Mouse (Mus musculus) myocyte (in vitro differentiated cells): ENCODE measurements around the gene Col2a1.

Source experiments
- E2F4 ChIP-seq: IDR thresholded peaks from one replicate; pipeline ENCODE4 v1.6.1; 2011; ENCODE audit warnings: mild to moderate bottlenecking, control low read depth, moderate library complexity; ENCODE audit not compliant: insufficient read depth
- MAX ChIP-seq: IDR thresholded peaks from one replicate; pipeline ENCODE4 v1.6.1; 2011; ENCODE audit warnings: low read depth, mild to moderate bottlenecking, control low read depth
- MYOD1 ChIP-seq, 3 experiments: IDR thresholded peaks; one replicate each; pipeline ENCODE4 v1.6.1; 2011; ENCODE audit warnings: control low read depth in 2 of 3, low read depth in 2 of 3, mild to moderate bottlenecking in 2 of 3, moderate library complexity in 1 of 3; ENCODE audit not compliant: insufficient read length in 2 of 3, control insufficient read depth in 1 of 3
- MYOG ChIP-seq, 3 experiments: IDR thresholded peaks; one replicate each; pipeline ENCODE4 v1.6.1; 2011; ENCODE audit warnings: control low read depth in 2 of 3, low read depth in 2 of 3, mild to moderate bottlenecking in 2 of 3; ENCODE audit not compliant: insufficient read length in 2 of 3, control insufficient read depth in 1 of 3, insufficient read depth in 1 of 3
- POLR2A ChIP-seq: IDR thresholded peaks from one replicate; pipeline ENCODE4 v1.6.1; 2011; ENCODE audit warnings: low read depth, mild to moderate bottlenecking, control low read depth, moderate library complexity; ENCODE audit not compliant: insufficient read length
- POLR2AphosphoS2 ChIP-seq: IDR thresholded peaks from one replicate; pipeline ENCODE4 v1.6.1; 2011; ENCODE audit warnings: low read depth, control low read depth; ENCODE audit not compliant: insufficient read length
- TCF12 ChIP-seq: IDR thresholded peaks from one replicate; pipeline ENCODE4 v1.6.1; 2011; ENCODE audit warnings: mild to moderate bottlenecking, control low read depth; ENCODE audit not compliant: poor library complexity, insufficient read depth, severe bottlenecking
- TCF3 ChIP-seq: IDR thresholded peaks from one replicate; pipeline ENCODE4 v1.6.1; 2011; ENCODE audit warnings: low read depth, control low read depth; ENCODE audit not compliant: insufficient read length
- USF1 ChIP-seq: IDR thresholded peaks from one replicate; pipeline ENCODE4 v1.6.1; 2011; ENCODE audit warnings: low read depth, mild to moderate bottlenecking, control low read depth, moderate library complexity

DNA sequence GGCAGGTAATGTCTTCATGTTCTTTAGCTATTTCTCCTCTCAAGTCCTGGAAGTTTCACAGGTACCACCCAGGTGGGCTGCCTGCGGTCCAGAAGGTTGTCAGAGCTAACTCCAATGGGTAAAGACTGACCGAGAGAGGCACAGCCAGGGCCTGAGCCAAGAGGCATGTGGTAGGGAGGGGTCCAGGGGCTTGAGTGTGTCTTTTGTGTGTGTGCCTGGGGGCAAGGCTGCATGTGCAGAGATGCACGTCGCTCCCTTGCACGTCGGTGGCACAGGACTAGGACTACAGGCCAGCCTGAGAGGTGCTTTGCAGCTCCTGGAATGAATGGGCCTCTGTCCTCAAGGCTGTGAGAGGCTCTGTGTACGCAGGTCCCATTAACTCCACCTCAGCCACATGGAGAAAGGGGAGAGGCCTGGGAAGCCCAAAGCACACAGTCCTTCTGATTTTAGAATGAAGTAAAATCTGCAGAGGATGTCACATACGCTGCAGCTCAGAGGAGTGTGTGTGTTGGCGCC, 28.8 kb upstream of the Col2a1 start:
- no peak for TF ChIP-seq USF1
- TF ChIP-seq MYOD1 (IDR thresholded peaks at IDR 0.05; ENCODE audit: control insufficient read depth in 1 of 3, insufficient read length in 2 of 3, low read depth in 2 of 3) = no peak
- TF ChIP-seq POLR2A = no peak
- TF ChIP-seq E2F4 = no peak
- no peak for TF ChIP-seq MAX
- no peak for TF ChIP-seq TCF12
- no peak for TF ChIP-seq TCF3
- TF ChIP-seq POLR2AphosphoS2 = no peak
- TF ChIP-seq MYOG (IDR thresholded peaks at IDR 0.05; ENCODE audit: control insufficient read depth in 1 of 3, insufficient read depth in 1 of 3, insufficient read length in 2 of 3, low read depth in 2 of 3) = no peak
